Mouse (Mus musculus): ENCODE measurements around the gene Cbr1. TPM values are rescaled to one million over a fixed set of nuclear protein-coding genes. Genes with fewer than 3 reads are reported as not detected.

The Cbr1 gene
- polyA plus RNA-seq, 1 experiment from 2014 or later, result 55.1 TPM

- H3K27me3 ChIP-seq, result peaks cover 10% of the 10 kb centered on the region; the same call in 1 of the 2 replicates
- no peak overlapping the region for H3K27ac ChIP-seq
- H3K9me3 ChIP-seq (replicated peaks), result no peaks in the 10 kb centered on the region
- H3K9ac ChIP-seq, result no peak overlapping the region
- H3K4me3 ChIP-seq, result no peak overlapping the region
- ATAC-seq (replicated peaks; ENCODE audit: insufficient number of reproducible peaks, insufficient read depth, low FRiP score, low read depth), result no peak
- WGBS, result 3% methylated on average over 1 of the region's 1 CpGs
- no peaks in the 10 kb centered on the region for H3K36me3 ChIP-seq
- H3K4me2 ChIP-seq, result no peak overlapping the region
- no peaks in the 10 kb centered on the region for H3K4me1 ChIP-seq (replicated peaks)
These were observed 21.1 kb downstream of the Cbr1 start for GRCm38 (mm10) chr16:93626745-93627144.

- Histone ChIP-seq H3K27ac (no peak within 1 kb of the TSS), H3K9ac (no peak within 1 kb of the TSS), H3K4me2 (no peak within 1 kb of the TSS), H3K4me1 (replicated peaks) (no peaks in the 10 kb centered on the region), H3K36me3 (no peaks in the 10 kb centered on the region), H3K4me3 (no peak within 1 kb of the TSS), H3K9me3 (replicated peaks) (no peaks in the 10 kb centered on the region), H3K27me3 (peaks cover 10% of the 10 kb centered on the region; the same call in 1 of the 2 replicates)
- WGBS, result 76% methylated on average over 23 of the region's 23 CpGs
- no peak for ATAC-seq (replicated peaks; ENCODE audit: insufficient number of reproducible peaks, insufficient read depth, low FRiP score, low read depth)
These were observed 22.2 kb downstream of the Cbr1 start, which contains the start of gene Gm5678 for GRCm38 (mm10) chr16:93627761-93628400. Gm5678 (plus strand) TSS chr16:93628097.

DNA sequence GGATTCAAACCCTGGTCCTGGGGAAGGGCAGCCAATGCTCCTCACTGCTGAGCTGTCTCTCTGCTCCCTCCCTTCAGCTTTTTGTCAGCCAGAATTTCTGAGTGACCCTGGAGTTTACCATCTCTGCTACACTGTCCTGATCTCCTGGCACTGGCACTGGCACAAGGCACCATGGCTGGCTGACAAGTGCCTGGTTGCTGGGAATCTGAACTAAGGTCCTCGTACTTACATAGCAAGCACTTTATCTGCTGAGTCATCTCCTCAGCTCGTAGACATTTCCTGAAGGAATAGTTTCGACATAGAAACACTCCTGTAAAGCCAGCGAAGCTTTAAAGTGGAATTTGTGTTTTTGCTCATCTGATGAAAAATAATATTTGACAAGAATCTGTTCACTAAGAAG is 38.4 kb downstream of the Cbr1 start:
- H3K9ac ChIP-seq, result no peak overlapping the region
- no peaks in the 10 kb centered on the region for H3K9me3 ChIP-seq (replicated peaks)
- no peaks in the 10 kb centered on the region for H3K36me3 ChIP-seq
- H3K27ac ChIP-seq, result no peak overlapping the region
- no peak for ATAC-seq (replicated peaks; ENCODE audit: insufficient number of reproducible peaks, insufficient read depth, low FRiP score, low read depth)
- 45% methylated on average over 4 of the region's 4 CpGs for WGBS
- H3K27me3 ChIP-seq, result no peaks in the 10 kb centered on the region
- no peak overlapping the region for H3K4me3 ChIP-seq
- H3K4me2 ChIP-seq, result no peak overlapping the region
- no peaks in the 10 kb centered on the region for H3K4me1 ChIP-seq (replicated peaks)

- H3K4me1 ChIP-seq (replicated peaks), result no peaks in the 10 kb centered on the region
- ATAC-seq (replicated peaks; ENCODE audit: insufficient number of reproducible peaks, insufficient read depth, low FRiP score, low read depth), result no peak
- no peak overlapping the region for H3K27ac ChIP-seq
- H3K9me3 ChIP-seq (replicated peaks), result no peaks in the 10 kb centered on the region
- no peak overlapping the region for H3K4me2 ChIP-seq
- WGBS, result 60% methylated on average over 5 of the region's 5 CpGs
- no peaks in the 10 kb centered on the region for H3K27me3 ChIP-seq
- H3K9ac ChIP-seq, result no peak overlapping the region
- no peaks in the 10 kb centered on the region for H3K36me3 ChIP-seq
- H3K4me3 ChIP-seq, result no peak overlapping the region
These were observed 43.0 kb downstream of the Cbr1 start for GRCm38 (mm10) chr16:93648441-93649183.

Other genes starting within 250 kb of the Cbr1 start
- 5.8 and 8.7 TPM in 2 replicates for gene Setd4, start 1.8 kb upstream of the Cbr1 start, polyA plus RNA-seq (2015; fragmentation: Nextera tagmentation; extraction: Ambion mirVana)
- not detected in 2 replicates for gene Gm5678, start 22.2 kb downstream of the Cbr1 start, polyA plus RNA-seq (2015; fragmentation: Nextera tagmentation; extraction: Ambion mirVana)
- gene Cbr3, start 77.4 kb downstream of the Cbr1 start, polyA plus RNA-seq (2015; fragmentation: Nextera tagmentation; extraction: Ambion mirVana), result 1.1 and 1.7 TPM in 2 replicates
- gene Dop1b, start 106.1 kb downstream of the Cbr1 start, polyA plus RNA-seq (2015; fragmentation: Nextera tagmentation; extraction: Ambion mirVana), result 8.3 and 9.9 TPM in 2 replicates
- gene Morc3, start 226.3 kb downstream of the Cbr1 start, polyA plus RNA-seq (2015; fragmentation: Nextera tagmentation; extraction: Ambion mirVana), result 22.2 and 22.3 TPM in 2 replicates